Mouse (Mus musculus): Measurements from ENCODE around the gene Gpsm3.

DNA sequence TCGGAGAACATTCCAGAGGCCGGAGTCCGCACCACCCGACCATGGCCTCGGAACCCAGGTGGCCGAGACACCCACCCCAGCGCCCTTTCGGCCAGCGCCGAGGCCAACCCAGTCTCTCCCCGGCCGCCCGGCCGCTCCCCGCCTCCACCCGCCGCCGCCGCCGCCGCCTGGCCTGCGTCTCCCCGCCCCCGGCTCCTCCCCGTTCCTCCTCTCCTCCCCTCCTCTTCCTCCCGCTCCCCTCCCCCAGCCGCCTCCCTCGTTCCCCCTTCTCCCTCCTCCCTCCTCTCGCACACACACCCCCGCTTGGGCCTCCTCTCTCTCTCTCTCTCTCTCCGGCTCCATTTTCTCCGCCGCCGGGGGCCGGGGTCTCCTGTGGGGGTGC lies 2.4 kb downstream of the Gpsm3 start:
- TF ChIP-seq POLR2A (IDR thresholded peaks at IDR 0.05; ENCODE audit: insufficient read depth, low read length) (peak; percentile 52), CTCF (IDR thresholded peaks at IDR 0.05; ENCODE audit: low read depth, low read length) (no peak)

Measured in ES-Bruce4 (cell line).